Mouse (Mus musculus) gastrocnemius, postnatal 14 days (tissue): ENCODE data around the gene Gm45521. TPM values are rescaled to one million over a fixed set of nuclear protein-coding genes. Genes with fewer than 3 reads are reported as not detected.
A peak's percentile ranks its signal among the peaks of the same experiment; 100 is the strongest.
"Not testable (repeated sequence)": the region's sequence is repeated elsewhere in the genome, so short reads cannot be mapped to it uniquely, and the experiment has no call there.

ENCODE experiments used
- DNase-seq: peaks from one replicate; pipeline ENCODE4 v3.0.0; 2021; ENCODE audit warnings: mixed read lengths
- intact Hi-C: fragments of 180-260 bp; cut with DNase I; formaldehyde crosslinking; loops from one replicate; pipeline ENCODE4 v1.15.1; 2025; ENCODE audit warnings: low total_unique reads
- total RNA-seq, 2 experiments: library from RNA; stranded (reverse); gene quantifications; 2 replicates each; pipeline ENCODE4 v1.2.3; 2021

Gm45521 gene
- total RNA-seq, 2 experiments from 2014 or later, result not detected

- intact Hi-C loops, result loop anchor here (2.0 kb wide), 1 partner anchor 25 kb away; no protein-coding TSS in a partner anchor
- DNase-seq, result no peak
These were observed 35.1 kb downstream of the Gm45521 start for GRCm38 (mm10) chr14:7992158-7992557.

GRCm38 (mm10) chr14:7994271-7994767 lies 37.2 kb downstream of the Gm45521 start, which contains the start of gene Dnase1l3:
Gene Dnase1l3 (minus strand): TSS chr14:7994573.
- peak; percentile 33 for DNase-seq
- intact Hi-C loops, result loop anchor here (2.0 kb wide), 1 partner anchor 178 kb away; the partner anchor contains the start of gene Flnb

GRCm38 (mm10) chr14:7997255-7997696 lies 40.2 kb downstream of the Gm45521 start:
- peak; percentile 87 for DNase-seq
- intact Hi-C loops, result loop anchor here (5.0 kb wide), 1 partner anchor 45 kb away; no protein-coding TSS in a partner anchor

GRCm38 (mm10) chr14:7999030-7999429 lies 41.9 kb downstream of the Gm45521 start:
- intact Hi-C loops, result loop anchor here (5.0 kb wide), 1 partner anchor 43 kb away; no protein-coding TSS in a partner anchor
- no peak for DNase-seq

GRCm38 (mm10) chr14:7999435-7999834 lies 42.3 kb downstream of the Gm45521 start:
- intact Hi-C loops, result loop anchor here (5.0 kb wide), 1 partner anchor 43 kb away; no protein-coding TSS in a partner anchor
- DNase-seq, result no peak

- intact Hi-C loops, result no loop called here
- no peak for DNase-seq
These were observed 43.2 kb downstream of the Gm45521 start for GRCm38 (mm10) chr14:8000247-8000646.

GRCm38 (mm10) chr14:8000831-8001685 lies 44.0 kb downstream of the Gm45521 start:
- intact Hi-C loops, result no loop called here
- DNase-seq, result no peak

- intact Hi-C loops, result no loop called here
- DNase-seq, result peak; percentile 79
These were observed 45.5 kb downstream of the Gm45521 start, which contains the start of gene Abhd6 for GRCm38 (mm10) chr14:8002432-8003092. Gene Abhd6 (plus strand): TSS chr14:8002902.

- DNase-seq, result peak; percentile 44
- intact Hi-C loops, result no loop called here
These were observed 46.1 kb downstream of the Gm45521 start for GRCm38 (mm10) chr14:8003093-8003670.

- DNase-seq, result no peak
- intact Hi-C loops, result no loop called here
These were observed 46.9 kb downstream of the Gm45521 start for GRCm38 (mm10) chr14:8003727-8004670.

- DNase-seq, intact Hi-C loops: not testable (repeated sequence)
These were observed 49.0 kb downstream of the Gm45521 start for GRCm38 (mm10) chr14:8006061-8006460.

GRCm38 (mm10) chr14:8007084-8007483 lies 50.0 kb downstream of the Gm45521 start:
- intact Hi-C loops, result no loop called here
- no peak for DNase-seq

- intact Hi-C loops, result no loop called here
- DNase-seq, result no peak
These were observed 50.4 kb downstream of the Gm45521 start for GRCm38 (mm10) chr14:8007486-8007885.

- intact Hi-C loops, result no loop called here
- no peak for DNase-seq
These were observed 50.8 kb downstream of the Gm45521 start for GRCm38 (mm10) chr14:8007923-8008322.

Other genes with a start within 250 kb of the Gm45521 start
- gene Gm26661, start 165.7 kb upstream of the Gm45521 start, total RNA-seq, result not detected
- 10 to 100 TPM; 19.9 to 20.8 TPM for gene Flnb, start 139.3 kb upstream of the Gm45521 start, total RNA-seq
- under 1 TPM in 1 of 2 experiments, not detected in 1; 0.10 TPM for gene Dnase1l3, start 37.3 kb downstream of the Gm45521 start, total RNA-seq
- gene Abhd6, start 45.6 kb downstream of the Gm45521 start, total RNA-seq, result 1 to 10 TPM; 2.9 to 3.1 TPM
- 10 to 100 TPM; 18.7 to 21.1 TPM for gene Rpp14, start 123.1 kb downstream of the Gm45521 start, total RNA-seq
- gene Pxk, start 140.9 kb downstream of the Gm45521 start, total RNA-seq, result 10 to 100 TPM; 11.4 to 11.6 TPM
- 100 to 1,000 TPM; 335 to 409 TPM for gene Pdhb, start 215.7 kb downstream of the Gm45521 start, total RNA-seq